Mouse (Mus musculus) olfactory bulb, adult 2 months (tissue): ENCODE data around the gene Wdr38.

ENCODE experiments used
- CTCF ChIP-seq: fragments of 200-500 bp; IDR thresholded peaks from 2 replicates; pipeline ENCODE4 v1.5.1; 2012; ENCODE audit warnings: low read depth, mild to moderate bottlenecking, low read length, moderate library complexity; ENCODE audit not compliant: insufficient read depth
- POLR2A ChIP-seq: fragments of 200-500 bp; IDR thresholded peaks from 2 replicates; pipeline ENCODE4 v1.6.1; 2012; ENCODE audit warnings: mild to moderate bottlenecking, low read depth, low read length, moderate library complexity; ENCODE audit not compliant: insufficient read depth

GRCm38 (mm10) chr2:38992452-38992851 lies 4.8 kb upstream of the Wdr38 start:
- TF ChIP-seq POLR2A = no peak
- TF ChIP-seq CTCF = no peak
